Mouse (Mus musculus): ENCODE results near the gene Tpi1. TPM values are rescaled to one million over a fixed set of nuclear protein-coding genes. Genes with fewer than 3 reads are reported as not detected.

Tpi1 gene
- polyA plus RNA-seq (2012), result 10.3 and 10.7 TPM in 2 replicates

DNA sequence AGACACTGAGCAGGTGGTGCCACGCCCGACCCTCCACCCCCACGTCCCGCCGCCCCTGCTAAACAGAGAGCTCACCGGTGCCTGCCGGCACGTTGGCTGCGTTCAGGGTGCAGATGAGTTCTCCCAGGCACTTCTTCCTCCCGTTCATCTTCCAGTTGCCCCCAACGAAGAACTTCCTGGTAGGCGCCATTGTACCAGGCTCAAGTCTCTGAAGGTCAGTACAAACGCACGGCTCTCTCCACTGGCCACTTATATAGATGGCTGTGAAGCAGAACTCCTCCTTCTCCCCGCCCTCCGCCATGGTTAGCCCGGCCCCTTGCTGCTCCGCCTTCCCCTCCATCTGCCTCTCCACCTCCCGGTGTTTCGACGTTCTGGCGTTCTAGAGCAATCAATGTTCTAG, at the start of gene Tpi1:
TSS of gene Tpi1 (minus strand) at position 364 of the 400 bp plus-strand sequence.
- Histone ChIP-seq H3K9me3 (ENCODE audit: control insufficient read depth, low read length) (no peaks in the 10 kb centered on the region), H3K4me1 (ENCODE audit: control insufficient read depth) (peaks cover 55% of the 10 kb centered on the region), H3K4me3 (replicated peaks) (peak within 1 kb of the TSS; percentile 84), H3K36me3 (ENCODE audit: control insufficient read depth) (peaks cover 74% of the 10 kb centered on the region), H3K27me3 (ENCODE audit: control insufficient read depth) (no peaks in the 10 kb centered on the region)
- TF ChIP-seq GATA1 (IDR thresholded peaks at IDR 0.05; ENCODE audit: low read length), result no peak
- no peak for TF ChIP-seq TAL1 (IDR thresholded peaks at IDR 0.05; ENCODE audit: low read length)

DNA sequence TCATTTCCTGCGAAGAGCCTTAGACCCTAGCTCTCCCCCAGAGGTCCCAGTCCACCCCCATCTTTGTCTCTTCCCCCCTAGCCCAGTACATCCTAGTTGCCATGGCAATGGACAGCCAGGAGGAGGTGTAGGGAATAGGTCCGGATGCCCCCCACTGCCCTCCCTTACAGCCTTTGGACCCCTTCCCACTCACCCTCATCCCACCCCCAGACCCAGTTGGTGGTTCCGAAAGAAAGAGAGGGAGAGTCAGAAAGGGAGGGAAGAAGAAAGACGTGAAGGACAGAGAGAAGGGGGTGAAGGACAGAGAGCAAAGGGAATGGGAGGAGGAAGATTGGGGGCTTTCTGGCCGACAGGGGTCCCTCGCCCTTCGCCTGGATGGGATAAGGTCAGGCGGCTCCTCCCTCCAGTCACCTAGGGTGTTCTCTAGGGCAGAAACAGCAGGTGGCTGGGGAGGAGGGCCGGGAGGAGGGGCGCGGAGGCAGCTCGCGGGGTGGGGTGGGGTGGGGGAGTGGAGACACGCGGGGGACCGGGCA, 49.1 kb upstream of the Tpi1 start:
- peaks cover 79% of the 10 kb centered on the region for H3K27me3 ChIP-seq (ENCODE audit: control insufficient read depth)

DNA sequence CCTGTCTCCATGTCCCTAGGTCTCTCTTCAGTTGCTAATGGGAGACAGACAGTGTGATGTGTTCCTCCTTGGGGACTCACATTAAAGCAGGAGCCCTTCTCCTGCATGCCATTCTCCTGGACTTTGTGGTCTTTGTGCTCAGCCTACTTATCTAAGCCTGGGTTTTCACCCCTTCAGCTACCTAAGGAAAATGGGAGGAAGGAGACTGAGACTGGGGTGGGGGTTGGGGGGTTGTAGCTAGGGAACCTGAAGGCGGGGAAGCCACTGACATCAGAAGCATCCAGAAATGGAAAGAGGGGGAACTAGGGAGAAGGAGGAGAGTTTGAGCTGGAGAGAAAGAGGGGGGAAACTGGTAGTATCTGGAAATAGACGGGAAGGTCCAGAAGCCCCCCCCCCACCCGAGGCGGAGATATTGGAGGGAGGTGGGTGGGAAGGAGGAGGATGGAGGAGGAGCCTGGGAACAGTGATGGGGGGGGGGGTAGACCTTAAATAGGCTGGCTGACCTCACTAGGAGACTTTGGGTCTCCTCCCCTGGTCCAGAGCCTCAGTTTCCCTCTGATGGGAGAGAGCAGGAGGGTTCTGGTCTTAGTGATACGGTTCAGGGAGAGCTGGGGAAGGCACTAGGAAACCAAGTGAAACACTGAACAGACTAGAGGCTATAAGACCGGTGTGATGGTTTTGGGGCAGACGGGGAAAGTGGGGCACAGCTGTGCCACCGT, 48.5 kb upstream of the Tpi1 start:
- Histone ChIP-seq H3K27me3 (ENCODE audit: control insufficient read depth) (peaks cover 86% of the 10 kb centered on the region), H3K9me3 (ENCODE audit: control insufficient read depth, low read length) (no peaks in the 10 kb centered on the region), H3K4me1 (ENCODE audit: control insufficient read depth) (0 out of 2 replicates have a peak, but pooled peaks cover 2% of the 10 kb centered on the region), H3K4me3 (replicated peaks) (no peak overlapping the region), H3K36me3 (ENCODE audit: control insufficient read depth) (no peaks in the 10 kb centered on the region)
- TF ChIP-seq GATA1 (IDR thresholded peaks at IDR 0.05; ENCODE audit: low read length) (no peak), TAL1 (IDR thresholded peaks at IDR 0.05; ENCODE audit: low read length) (no peak)

More for the DNA sequence above, 49.1 kb upstream of the Tpi1 start:
- TF ChIP-seq TAL1 (IDR thresholded peaks at IDR 0.05; ENCODE audit: low read length) (no peak), GATA1 (IDR thresholded peaks at IDR 0.05; ENCODE audit: low read length) (no peak)
- no peak overlapping the region for H3K4me3 ChIP-seq (replicated peaks)
- H3K4me1 ChIP-seq (ENCODE audit: control insufficient read depth), result 0 out of 2 replicates have a peak, but pooled peaks cover 2% of the 10 kb centered on the region
- H3K36me3 ChIP-seq (ENCODE audit: control insufficient read depth), result no peaks in the 10 kb centered on the region
- no peaks in the 10 kb centered on the region for H3K9me3 ChIP-seq (ENCODE audit: control insufficient read depth, low read length)

DNA sequence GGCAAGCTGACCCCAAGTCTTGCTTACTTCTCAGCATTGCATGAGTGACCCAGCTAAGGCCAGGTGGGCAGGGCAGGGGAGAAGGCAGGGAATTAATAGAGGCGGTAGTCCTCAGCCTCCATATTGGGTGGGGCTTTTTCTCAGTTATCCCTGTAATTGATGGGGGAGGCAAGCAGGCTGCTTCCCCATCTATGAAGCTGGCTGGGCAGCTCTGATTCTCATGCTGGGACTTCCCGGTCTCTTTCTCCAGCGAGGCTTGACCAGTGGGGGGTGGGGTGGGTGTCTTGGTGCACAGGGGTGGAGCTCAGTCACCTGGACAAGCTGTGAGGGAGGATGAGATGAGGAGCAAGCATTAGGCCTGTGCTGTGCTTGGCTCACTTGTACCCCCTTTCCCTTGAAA, 47.7 kb upstream of the Tpi1 start:
- H3K4me1 ChIP-seq (ENCODE audit: control insufficient read depth), result peaks cover 6% of the 10 kb centered on the region
- H3K4me3 ChIP-seq (replicated peaks), result no peak overlapping the region
- no peak for TF ChIP-seq TAL1 (IDR thresholded peaks at IDR 0.05; ENCODE audit: low read length)
- TF ChIP-seq GATA1 (IDR thresholded peaks at IDR 0.05; ENCODE audit: low read length), result no peak
- no peaks in the 10 kb centered on the region; the same call in 1 of the 2 replicates for H3K9me3 ChIP-seq (ENCODE audit: control insufficient read depth, low read length)
- no peaks in the 10 kb centered on the region for H3K36me3 ChIP-seq (ENCODE audit: control insufficient read depth)
- H3K27me3 ChIP-seq (ENCODE audit: control insufficient read depth), result peaks cover 93% of the 10 kb centered on the region

DNA sequence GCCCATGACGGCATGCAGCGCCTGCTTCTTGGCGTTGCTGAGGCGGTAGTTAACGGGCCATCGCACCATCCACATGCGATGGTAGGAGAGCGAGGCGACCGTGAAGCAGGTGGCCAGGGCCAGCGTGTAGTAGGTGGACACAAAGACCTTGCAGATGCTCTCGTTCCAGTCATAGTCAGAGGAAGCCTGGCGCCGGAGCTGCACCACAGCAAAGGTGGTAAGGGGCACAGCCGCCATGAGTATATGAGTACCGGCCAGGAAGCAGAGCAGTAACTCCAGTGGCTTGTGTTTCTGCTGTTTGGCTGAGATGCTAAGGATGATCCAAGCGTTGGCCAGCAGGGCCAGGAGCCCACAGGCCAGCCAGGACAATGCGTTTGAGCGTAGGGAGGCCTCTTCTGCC, 47.2 kb upstream of the Tpi1 start:
- peaks cover 7% of the 10 kb centered on the region for H3K4me1 ChIP-seq (ENCODE audit: control insufficient read depth)
- H3K4me3 ChIP-seq (replicated peaks), result no peak overlapping the region
- H3K9me3 ChIP-seq (ENCODE audit: control insufficient read depth, low read length), result no peaks in the 10 kb centered on the region; the same call in 1 of the 2 replicates
- no peaks in the 10 kb centered on the region for H3K36me3 ChIP-seq (ENCODE audit: control insufficient read depth)
- TF ChIP-seq GATA1 (IDR thresholded peaks at IDR 0.05; ENCODE audit: low read length), result no peak
- H3K27me3 ChIP-seq (ENCODE audit: control insufficient read depth), result peaks cover 99% of the 10 kb centered on the region

DNA sequence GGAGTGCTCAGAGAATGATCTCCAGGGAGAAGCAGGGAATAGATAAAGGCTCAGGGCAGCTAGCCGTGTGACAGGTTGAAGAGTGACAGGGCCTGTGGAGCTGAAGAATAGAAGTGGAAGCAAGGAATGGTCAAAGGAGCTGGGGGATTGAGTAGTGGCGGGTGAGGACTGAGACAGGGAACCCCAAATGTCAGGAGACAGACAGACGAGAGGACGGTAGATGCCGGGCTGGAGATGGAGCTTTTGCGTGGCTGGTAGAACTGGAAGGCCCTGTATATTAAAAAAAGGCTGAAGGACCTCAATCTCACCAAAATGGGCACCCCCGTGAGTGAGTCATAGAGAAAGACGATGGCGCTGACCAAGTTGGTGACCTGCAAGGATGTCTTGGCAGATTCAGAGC, 46.4 kb upstream of the Tpi1 start:
- Histone ChIP-seq H3K4me3 (replicated peaks) (no peak overlapping the region), H3K27me3 (ENCODE audit: control insufficient read depth) (peaks cover 99% of the 10 kb centered on the region)
- no peak for TF ChIP-seq TAL1 (IDR thresholded peaks at IDR 0.05; ENCODE audit: low read length)
- no peak for TF ChIP-seq GATA1 (IDR thresholded peaks at IDR 0.05; ENCODE audit: low read length)

DNA sequence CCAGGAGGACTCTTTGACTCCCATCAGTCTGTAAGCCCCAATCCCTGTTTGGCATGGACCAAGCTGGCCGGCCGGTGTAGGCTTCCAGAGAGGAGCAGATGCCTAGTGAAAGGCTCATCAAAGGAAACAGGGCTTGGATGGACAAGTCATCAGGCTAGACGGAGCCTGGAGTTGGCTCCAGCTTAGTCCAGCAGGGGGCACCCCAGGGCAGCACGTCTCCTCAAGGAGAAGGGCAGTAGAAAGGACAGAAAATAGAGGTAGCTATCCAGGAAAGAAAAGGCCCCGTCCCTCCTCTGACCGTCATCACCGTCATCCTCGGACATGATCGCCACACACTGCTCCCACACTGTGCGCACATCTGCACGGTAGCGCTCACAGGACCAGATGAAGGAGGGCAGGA, 45.6 kb upstream of the Tpi1 start:
- H3K4me1 ChIP-seq (ENCODE audit: control insufficient read depth), result peaks cover 7% of the 10 kb centered on the region
- peaks cover 96% of the 10 kb centered on the region for H3K27me3 ChIP-seq (ENCODE audit: control insufficient read depth)
- H3K36me3 ChIP-seq (ENCODE audit: control insufficient read depth), result no peaks in the 10 kb centered on the region
- H3K9me3 ChIP-seq (ENCODE audit: control insufficient read depth, low read length), result no peaks in the 10 kb centered on the region; the same call in 1 of the 2 replicates
- TF ChIP-seq TAL1 (IDR thresholded peaks at IDR 0.05; ENCODE audit: low read length) (no peak), GATA1 (IDR thresholded peaks at IDR 0.05; ENCODE audit: low read length) (no peak)
- H3K4me3 ChIP-seq (replicated peaks), result no peak overlapping the region

More for the DNA sequence above, 46.4 kb upstream of the Tpi1 start:
- Histone ChIP-seq H3K36me3 (ENCODE audit: control insufficient read depth) (no peaks in the 10 kb centered on the region), H3K4me1 (ENCODE audit: control insufficient read depth) (peaks cover 7% of the 10 kb centered on the region), H3K9me3 (ENCODE audit: control insufficient read depth, low read length) (no peaks in the 10 kb centered on the region; the same call in 1 of the 2 replicates)

DNA sequence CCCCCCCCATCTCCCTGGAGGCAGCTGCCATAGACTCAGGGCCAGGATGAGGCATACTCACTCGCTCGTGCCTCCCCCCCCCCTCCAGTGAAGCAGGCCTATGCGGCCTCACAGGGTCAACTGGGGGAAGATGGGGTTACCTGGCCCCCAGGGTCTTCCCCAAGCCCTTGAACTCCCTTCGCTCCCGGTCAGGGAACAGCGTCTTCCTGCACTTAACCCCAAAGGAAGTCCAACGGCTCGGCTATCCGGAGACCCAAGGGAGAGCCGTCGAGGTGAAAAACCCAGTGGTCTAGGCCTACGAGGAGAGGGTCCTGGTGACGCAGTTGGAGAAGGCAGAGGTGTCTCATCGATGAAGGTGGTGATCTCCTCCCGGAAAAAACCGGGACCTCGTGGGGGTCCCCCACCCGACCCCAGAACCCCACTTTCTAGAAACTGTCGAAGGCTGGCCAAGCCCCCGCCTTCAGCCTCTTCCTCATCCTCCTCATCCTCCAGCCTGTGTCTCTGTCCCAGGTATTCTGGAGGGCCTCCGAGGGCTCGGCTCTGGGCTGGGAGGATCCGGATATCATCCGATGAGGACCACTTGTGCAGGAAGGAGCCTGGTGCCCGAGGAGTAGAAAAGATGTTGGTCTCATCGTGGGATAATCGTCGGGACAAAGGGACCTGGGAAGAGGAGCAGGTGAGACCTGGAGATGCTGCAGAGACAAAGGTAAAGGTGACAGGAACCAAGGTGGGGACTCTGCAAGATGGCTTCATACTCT, 44.6 kb upstream of the Tpi1 start:
- Histone ChIP-seq H3K9me3 (ENCODE audit: control insufficient read depth, low read length) (no peaks in the 10 kb centered on the region; the same call in 1 of the 2 replicates), H3K4me3 (replicated peaks) (no peak overlapping the region), H3K4me1 (ENCODE audit: control insufficient read depth) (peaks cover 5% of the 10 kb centered on the region), H3K36me3 (ENCODE audit: control insufficient read depth) (no peaks in the 10 kb centered on the region), H3K27me3 (ENCODE audit: control insufficient read depth) (peaks cover 92% of the 10 kb centered on the region)
- TF ChIP-seq TAL1 (IDR thresholded peaks at IDR 0.05; ENCODE audit: low read length) (no peak), GATA1 (IDR thresholded peaks at IDR 0.05; ENCODE audit: low read length) (no peak)

Measured in erythroblast, embryonic 14.5 days (primary cell).